Mouse (Mus musculus) stomach, embryonic 16.5 days (tissue): ENCODE data around the gene Wdr54. TPM values are rescaled to one million over a fixed set of nuclear protein-coding genes. Genes with fewer than 3 reads are reported as not detected.
A peak's percentile ranks its signal among the peaks of the same experiment; 100 is the strongest.

ENCODE experiments used
- ATAC-seq: fragments of 200-750 bp; cut with Nextera tagmentation; 2 replicates; pipeline ENCODE4 v1.8.0; 2017; ENCODE audit warnings: moderate number of reproducible peaks, moderate TSS enrichment; ENCODE audit not compliant: insufficient read depth, low FRiP score
- H3K27ac ChIP-seq: fragments of 300-500 bp; sonication (generic); 2 replicates; pipeline ENCODE4 v1.5.1; 2014; ENCODE audit warnings: low read length
- H3K27me3 ChIP-seq: fragments of 300-500 bp; sonication (generic); 2 replicates; pipeline ENCODE4 v1.6.1; 2014; ENCODE audit warnings: low read length, control low read depth, mixed read lengths; ENCODE audit not compliant: control insufficient read depth, insufficient read depth
- H3K36me3 ChIP-seq: fragments of 300-500 bp; sonication (generic); 2 replicates; pipeline ENCODE4 v1.6.1; 2014; ENCODE audit warnings: low read length; ENCODE audit not compliant: control insufficient read depth, insufficient read depth
- H3K4me1 ChIP-seq: fragments of 300-500 bp; sonication (generic); 2 replicates; pipeline ENCODE4 v1.6.1; 2014; ENCODE audit warnings: low read length, control low read depth, mixed read lengths; ENCODE audit not compliant: control insufficient read depth, insufficient read depth
- H3K4me2 ChIP-seq: fragments of 300-500 bp; sonication (generic); 2 replicates; pipeline ENCODE4 v1.6.1; 2014; ENCODE audit warnings: low read depth, low read length, mixed read lengths
- H3K4me3 ChIP-seq: fragments of 300-500 bp; sonication (generic); replicated peaks from 2 replicates; pipeline ENCODE4 v1.5.1; 2014; ENCODE audit warnings: mild to moderate bottlenecking, low read length
- H3K9ac ChIP-seq: fragments of 300-500 bp; sonication (generic); 2 replicates; pipeline ENCODE4 v1.6.1; 2014; ENCODE audit warnings: low read length
- H3K9me3 ChIP-seq: fragments of 300-500 bp; sonication (generic); replicated peaks from 2 replicates; pipeline ENCODE4 v1.6.1; 2016; ENCODE audit warnings: low read length, control low read depth; ENCODE audit not compliant: control insufficient read depth
- WGBS: fragments of 180-500 bp; shearing (Covaris S2); extraction: QIAGEN DNeasy Blood & Tissue Kit; methylation state at CpG from one replicate; pipeline ENCODE4 v1.1.7; 2014; 5-methylcytosine and 5-hydroxymethylcytosine counted together
- polyA plus RNA-seq: library from polyadenylated mRNA; unstranded; fragments of >200 nt; fragmentation: Nextera tagmentation; extraction: Ambion mirVana; gene quantifications from 2 replicates; pipeline ENCODE4 v1.2.1, GENCODE M21; 2015

The Wdr54 gene
- polyA plus RNA-seq: 4.1 and 5.0 TPM in 2 replicates

GRCm38 (mm10) chr6:83156259-83156684, at the start of gene Wdr54, which contains the start of gene 1700003E16Rik:
Gene Wdr54, minus strand, starts transcription at chr6:83156397.
Gene 1700003E16Rik, plus strand, starts transcription at chr6:83156404.
- peaks cover 9% of the 10 kb centered on the region; the same call in 1 of the 2 replicates for H3K4me1 ChIP-seq
- H3K4me3 ChIP-seq: peak within 1 kb of the TSS; percentile 61
- peak; percentile 71; the same call in 1 of the 2 replicates for ATAC-seq
- peak within 1 kb of the TSS; percentile 71 for H3K9ac ChIP-seq
- 1% methylated on average over 32 of the region's 32 CpGs for WGBS
- no peak within 1 kb of the TSS for H3K27ac ChIP-seq
- H3K36me3 ChIP-seq: no peaks in the 10 kb centered on the region
- H3K27me3 ChIP-seq: peaks cover 12% of the 10 kb centered on the region
- no peaks in the 10 kb centered on the region for H3K9me3 ChIP-seq
- H3K4me2 ChIP-seq: peak within 1 kb of the TSS; percentile 96

DNA sequence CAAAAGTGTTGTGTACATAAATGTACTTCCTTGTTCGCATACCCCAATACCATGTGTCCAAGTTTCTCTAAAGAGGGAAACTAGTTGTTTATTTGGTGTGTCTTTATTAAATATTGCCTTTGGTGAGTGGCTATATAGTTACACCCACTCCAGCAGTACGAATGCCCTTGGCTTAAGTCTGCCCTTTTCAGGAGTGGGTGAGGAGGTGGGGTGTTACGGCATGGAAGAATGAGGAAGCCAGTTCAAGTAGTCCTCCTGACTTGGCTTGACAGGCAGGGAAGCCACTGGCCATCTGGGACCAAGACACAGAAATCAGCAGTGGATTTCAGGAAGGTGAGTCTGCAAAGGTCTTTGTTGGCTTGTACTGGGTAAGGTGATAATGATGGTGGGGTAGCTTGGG, 49.7 kb upstream of the Wdr54 start:
- peaks cover 5% of the 10 kb centered on the region for H3K4me1 ChIP-seq
- 82% methylated on average over 3 of the region's 3 CpGs for WGBS
- ATAC-seq: no peak

DNA sequence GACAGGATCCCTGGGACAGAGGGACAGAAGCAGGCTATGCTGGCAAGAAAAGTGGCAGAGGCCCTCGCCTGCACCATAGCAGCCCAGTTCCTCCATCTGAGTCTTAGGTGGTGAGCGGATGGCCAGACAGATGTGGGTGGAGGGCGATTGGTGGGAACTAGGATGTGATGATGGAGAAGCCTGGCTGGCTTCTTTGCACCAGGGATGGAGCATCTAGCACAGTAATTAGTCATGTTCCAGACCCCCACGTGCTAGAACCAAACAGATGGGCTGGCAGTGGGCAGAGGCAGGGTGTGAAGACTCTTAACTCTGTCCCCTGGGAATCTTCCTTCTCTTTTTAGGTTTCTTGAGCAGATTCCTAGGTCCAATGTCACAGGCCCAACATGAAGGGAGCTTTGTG, 47.1 kb upstream of the Wdr54 start:
- Histone ChIP-seq H3K4me1 (no peaks in the 10 kb centered on the region), H3K9ac (no peak overlapping the region), H3K27me3 (no peaks in the 10 kb centered on the region), H3K4me3 (no peak overlapping the region), H3K27ac (no peak overlapping the region), H3K4me2 (no peak overlapping the region), H3K9me3 (no peaks in the 10 kb centered on the region), H3K36me3 (peaks cover 8% of the 10 kb centered on the region; the same call in 1 of the 2 replicates)
- WGBS: 84% methylated on average over 4 of the region's 4 CpGs
- ATAC-seq: no peak

More for the DNA sequence above, 49.7 kb upstream of the Wdr54 start:
- no peak overlapping the region for H3K27ac ChIP-seq
- 0 out of 2 replicates have a peak overlapping the region, but pooled peaks have one; percentile 7 for H3K9ac ChIP-seq
- H3K4me2 ChIP-seq: no peak overlapping the region
- no peaks in the 10 kb centered on the region for H3K36me3 ChIP-seq
- H3K9me3 ChIP-seq: no peaks in the 10 kb centered on the region
- no peaks in the 10 kb centered on the region for H3K27me3 ChIP-seq
- H3K4me3 ChIP-seq: no peak overlapping the region

GRCm38 (mm10) chr6:83197345-83198004, 41.3 kb upstream of the Wdr54 start:
- Histone ChIP-seq H3K4me3 (no peak overlapping the region), H3K4me2 (no peak overlapping the region), H3K27ac (no peak overlapping the region), H3K4me1 (no peaks in the 10 kb centered on the region), H3K9ac (no peak overlapping the region), H3K9me3 (no peaks in the 10 kb centered on the region), H3K36me3 (peaks cover 30% of the 10 kb centered on the region), H3K27me3 (no peaks in the 10 kb centered on the region)
- WGBS: 57% methylated on average over 15 of the region's 15 CpGs
- ATAC-seq: no peak

GRCm38 (mm10) chr6:83193571-83193970, 37.4 kb upstream of the Wdr54 start:
- Histone ChIP-seq H3K4me1 (no peaks in the 10 kb centered on the region), H3K4me3 (no peak overlapping the region), H3K9ac (no peak overlapping the region), H3K9me3 (no peaks in the 10 kb centered on the region), H3K4me2 (no peak overlapping the region), H3K27ac (no peak overlapping the region), H3K27me3 (no peaks in the 10 kb centered on the region), H3K36me3 (peaks cover 49% of the 10 kb centered on the region)
- WGBS: 92% methylated on average over 7 of the region's 7 CpGs
- ATAC-seq: no peak

DNA sequence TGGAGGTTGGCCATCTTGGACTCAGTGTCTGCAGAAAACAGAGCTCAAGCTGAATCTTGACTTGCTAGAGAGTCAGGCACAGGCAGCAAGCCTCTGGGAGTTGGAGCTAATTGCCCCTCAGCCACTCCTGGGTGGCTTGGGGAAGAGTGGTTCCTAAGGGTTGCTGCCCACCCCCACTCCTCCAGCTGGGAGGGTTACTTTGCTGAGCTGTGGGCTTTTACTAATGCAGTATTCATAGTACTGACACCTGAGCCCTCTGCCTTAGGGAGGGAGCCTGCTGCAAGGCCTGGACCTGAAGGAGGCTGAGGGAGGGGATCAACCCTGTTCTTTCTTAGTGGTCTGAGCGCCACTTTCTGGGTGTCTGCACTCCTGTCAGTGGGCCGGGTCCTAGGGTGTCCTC, 30.7 kb upstream of the Wdr54 start:
- no peak overlapping the region for H3K27ac ChIP-seq

DNA sequence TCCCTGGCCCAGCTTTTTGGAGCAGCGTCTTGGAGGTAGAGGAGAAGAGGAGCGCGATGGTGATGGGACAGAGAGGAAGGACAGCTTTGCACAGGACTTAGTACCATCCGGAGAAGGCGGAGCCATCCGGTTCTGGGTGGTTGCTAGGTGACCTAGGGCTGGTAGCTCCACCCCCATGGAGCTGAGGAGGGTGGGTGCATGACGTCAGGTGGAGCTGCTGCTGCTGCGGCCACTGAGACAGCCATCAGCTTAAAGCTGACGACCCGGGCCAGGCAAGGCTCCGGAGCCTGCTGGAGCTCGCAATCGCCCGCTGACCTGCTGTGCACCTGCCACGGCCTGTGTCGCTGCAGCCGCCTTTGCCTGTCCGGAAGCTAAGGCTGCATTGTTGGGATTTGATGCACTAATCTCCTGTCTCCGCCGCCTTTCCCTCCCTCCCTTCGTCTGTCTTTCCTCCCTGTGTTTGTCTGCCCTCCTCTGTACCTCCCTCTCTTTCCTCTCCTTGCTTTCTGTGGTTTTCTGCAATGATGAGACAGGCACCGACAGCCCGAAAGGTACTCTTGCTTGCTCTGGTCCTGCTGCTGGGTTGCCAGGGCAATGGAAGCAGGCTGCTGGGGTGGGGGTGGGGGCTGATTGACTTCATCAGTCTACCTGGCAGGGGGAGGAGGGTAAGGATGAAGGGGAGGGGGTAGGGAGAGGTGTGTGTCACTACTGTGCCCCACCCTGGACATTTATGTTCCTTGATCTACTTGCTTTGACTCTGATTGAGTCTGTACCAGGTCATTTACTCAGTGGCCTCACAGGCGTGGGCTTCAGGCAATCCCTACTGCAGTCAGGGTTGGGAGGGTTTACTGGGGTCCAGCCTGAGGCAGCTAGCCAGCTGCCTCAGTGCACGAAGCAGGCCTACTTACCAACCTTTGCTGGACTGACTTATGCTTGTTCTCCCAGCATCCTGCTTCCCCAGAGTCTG, 30.0 kb upstream of the Wdr54 start:
- Histone ChIP-seq H3K4me1 (0 out of 2 replicates have a peak, but pooled peaks cover 6% of the 10 kb centered on the region), H3K9me3 (no peaks in the 10 kb centered on the region), H3K27me3 (no peaks in the 10 kb centered on the region), H3K9ac (peak overlapping the region; percentile 25; the same call in 1 of the 2 replicates), H3K36me3 (peaks cover 13% of the 10 kb centered on the region; the same call in 1 of the 2 replicates), H3K4me2 (peak overlapping the region; percentile 5; the same call in 1 of the 2 replicates), H3K27ac (no peak overlapping the region), H3K4me3 (no peak overlapping the region)
- ATAC-seq: peak; percentile 49; the same call in 1 of the 2 replicates
- 17% methylated on average over 25 of the region's 25 CpGs for WGBS

More for the DNA sequence above, 30.7 kb upstream of the Wdr54 start:
- peaks cover 20% of the 10 kb centered on the region; the same call in 1 of the 2 replicates for H3K36me3 ChIP-seq
- H3K27me3 ChIP-seq: no peaks in the 10 kb centered on the region
- no peak overlapping the region for H3K4me3 ChIP-seq
- 0 out of 2 replicates have a peak, but pooled peaks cover 6% of the 10 kb centered on the region for H3K4me1 ChIP-seq
- H3K9me3 ChIP-seq: no peaks in the 10 kb centered on the region
- no peak overlapping the region for H3K9ac ChIP-seq
- H3K4me2 ChIP-seq: no peak overlapping the region
- WGBS: 79% methylated on average over 2 of the region's 2 CpGs
- ATAC-seq: no peak

- Histone ChIP-seq H3K4me2 (no peak overlapping the region), H3K4me3 (no peak overlapping the region), H3K9ac (no peak overlapping the region), H3K4me1 (0 out of 2 replicates have a peak, but pooled peaks cover 6% of the 10 kb centered on the region), H3K36me3 (peaks cover 3% of the 10 kb centered on the region; the same call in 1 of the 2 replicates), H3K27ac (no peak overlapping the region), H3K9me3 (no peaks in the 10 kb centered on the region), H3K27me3 (no peaks in the 10 kb centered on the region)
- ATAC-seq: no peak
- 87% methylated on average over 3 of the region's 3 CpGs for WGBS
Measured at GRCm38 (mm10) chr6:83184858-83185435, 28.8 kb upstream of the Wdr54 start.
